Mouse (Mus musculus): ENCODE results near the gene Myh14. TPM values are rescaled to one million over a fixed set of nuclear protein-coding genes. Genes with fewer than 3 reads are reported as not detected.
A peak's percentile ranks its signal among the peaks of the same experiment; 100 is the strongest.

The Myh14 gene
- total RNA-seq, 1 experiment = 7.0 TPM

DNA sequence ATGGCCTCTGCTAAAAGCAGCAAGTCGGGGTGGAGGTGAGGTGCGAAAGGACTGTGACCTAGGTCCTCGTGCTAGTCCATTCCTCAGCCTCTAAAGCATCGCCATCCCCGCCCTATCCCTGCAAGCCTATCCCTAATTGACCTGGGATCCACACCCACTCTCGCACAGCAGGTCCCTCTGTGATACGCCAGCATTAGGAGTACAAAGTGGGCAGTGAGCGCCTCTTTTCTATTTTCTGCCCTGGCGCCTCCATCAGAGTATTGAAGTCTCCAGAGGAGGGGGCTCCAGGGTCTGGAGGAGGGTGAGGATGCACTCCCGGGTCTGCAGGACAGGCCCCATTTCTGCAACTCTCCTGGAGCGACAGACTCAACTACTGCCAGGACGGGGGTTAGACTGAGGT, 82.3 kb downstream of the Myh14 start:
- Histone ChIP-seq H3K27ac (ENCODE audit: insufficient read depth, low read depth, low read length, poor library complexity, severe bottlenecking) (no peak overlapping the region), H3K4me1 (ENCODE audit: control insufficient read depth in 2 of 2, insufficient read depth in 2 of 2, low read length in 2 of 2, poor library complexity in 1 of 2) (peaks cover 3 to 18% of the 10 kb centered on the region in 2 experiments; a peak in 2 of 4 replicates), H3K9ac (ENCODE audit: insufficient read depth, low read depth, low read length, poor library complexity, severe bottlenecking) (no peak overlapping the region), H3K9me3 (ENCODE audit: control insufficient read depth, insufficient read depth, low read depth, low read length) (no peaks in the 10 kb centered on the region), H3K36me3 (ENCODE audit: control insufficient read depth, insufficient read depth, low read length, poor library complexity, severe bottlenecking) (no peaks in the 10 kb centered on the region), H3K4me3 (ENCODE audit: insufficient read depth in 1 of 2, low read depth in 1 of 2, low read length in 2 of 2, poor library complexity in 1 of 2, severe bottlenecking in 1 of 2) (peak overlapping the region in 1 of 2 experiments; percentile 78; a peak in 2 of 4 replicates)
- in situ Hi-C loops (cut with MboI; ENCODE audit: low sequenced_read_pairs in 2 of 2, unreplicated experiment in 2 of 2) = no loop called here
- no peak for TF ChIP-seq HCFC1 (IDR thresholded peaks at IDR 0.05; ENCODE audit: borderline replicate concordance, insufficient read depth, low read length)
- no peak for TF ChIP-seq ZC3H11A (IDR thresholded peaks at IDR 0.05; ENCODE audit: borderline replicate concordance, low read depth, low read length)
- no peak for TF ChIP-seq ZNF384 (IDR thresholded peaks at IDR 0.05; ENCODE audit: low read depth, low read length)
- TF ChIP-seq MAFK (IDR thresholded peaks at IDR 0.05; ENCODE audit: insufficient read depth, low read depth, low read length) = no peak
- TF ChIP-seq CHD2 (IDR thresholded peaks at IDR 0.05; ENCODE audit: low read depth, low read length) = no peak
- no peak for DNase-seq (ENCODE audit: low read depth, low spot score)

DNA sequence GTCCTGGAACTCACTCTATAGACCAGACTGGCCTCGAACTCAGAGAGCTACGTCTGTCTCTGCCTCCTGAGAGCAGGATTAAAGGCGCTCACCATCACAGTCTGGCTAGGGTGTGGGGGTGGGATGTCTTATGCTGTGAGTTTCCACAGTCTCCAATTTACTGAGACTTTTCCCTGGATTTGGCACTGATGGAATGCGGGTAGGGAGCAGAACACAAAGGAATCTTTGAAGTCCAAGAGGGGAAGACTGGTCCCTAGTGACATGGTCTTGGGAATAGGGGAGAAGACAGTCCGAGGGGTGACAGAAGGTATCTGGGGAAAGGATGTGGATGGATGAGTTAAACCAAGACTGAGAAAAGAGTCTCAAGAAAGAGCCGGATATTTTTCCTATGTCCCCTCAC, 83.0 kb downstream of the Myh14 start:
- Histone ChIP-seq H3K4me1 (ENCODE audit: control insufficient read depth in 2 of 2, insufficient read depth in 2 of 2, low read length in 2 of 2, poor library complexity in 1 of 2) (peaks cover 3 to 13% of the 10 kb centered on the region in 2 experiments; a peak in 2 of 4 replicates), H3K36me3 (ENCODE audit: control insufficient read depth, insufficient read depth, low read length, poor library complexity, severe bottlenecking) (no peaks in the 10 kb centered on the region), H3K9me3 (ENCODE audit: control insufficient read depth, insufficient read depth, low read depth, low read length) (no peaks in the 10 kb centered on the region), H3K27ac (ENCODE audit: insufficient read depth, low read depth, low read length, poor library complexity, severe bottlenecking) (no peak overlapping the region), H3K4me3 (ENCODE audit: insufficient read depth in 1 of 2, low read depth in 1 of 2, low read length in 2 of 2, poor library complexity in 1 of 2, severe bottlenecking in 1 of 2) (no peak overlapping the region), H3K9ac (ENCODE audit: insufficient read depth, low read depth, low read length, poor library complexity, severe bottlenecking) (no peak overlapping the region)
- DNase-seq (ENCODE audit: low read depth, low spot score) = no peak
- in situ Hi-C loops (cut with MboI; ENCODE audit: low sequenced_read_pairs in 2 of 2, unreplicated experiment in 2 of 2) = no loop called here
- TF ChIP-seq ZC3H11A (IDR thresholded peaks at IDR 0.05; ENCODE audit: borderline replicate concordance, low read depth, low read length) = no peak
- no peak for TF ChIP-seq MAFK (IDR thresholded peaks at IDR 0.05; ENCODE audit: insufficient read depth, low read depth, low read length)
- no peak for TF ChIP-seq ZNF384 (IDR thresholded peaks at IDR 0.05; ENCODE audit: low read depth, low read length)
- no peak for TF ChIP-seq HCFC1 (IDR thresholded peaks at IDR 0.05; ENCODE audit: borderline replicate concordance, insufficient read depth, low read length)
- TF ChIP-seq CHD2 (IDR thresholded peaks at IDR 0.05; ENCODE audit: low read depth, low read length) = no peak

DNA sequence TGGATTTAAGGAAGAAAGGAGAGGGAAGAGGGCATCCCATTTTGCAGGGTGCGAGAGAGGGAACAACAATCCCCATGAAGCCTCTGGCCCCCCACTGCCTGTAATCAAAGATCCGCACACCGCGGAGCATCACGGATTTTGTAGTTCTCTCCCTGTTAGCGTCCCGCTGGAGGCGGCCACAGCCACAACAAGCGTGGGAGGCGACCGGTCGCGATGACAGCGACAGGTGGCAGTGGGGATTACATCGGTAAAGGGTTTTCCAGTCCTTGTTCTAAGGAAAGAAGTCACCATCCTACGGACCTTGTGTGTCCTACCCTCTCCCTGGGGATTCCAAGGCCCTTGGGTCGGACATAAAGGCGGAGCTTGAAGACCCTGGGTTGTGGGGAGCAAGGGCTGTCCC, 83.7 kb downstream of the Myh14 start:
- H3K4me1 ChIP-seq (ENCODE audit: control insufficient read depth in 2 of 2, insufficient read depth in 2 of 2, low read length in 2 of 2, poor library complexity in 1 of 2) = peaks cover 2 to 7% of the 10 kb centered on the region in 2 experiments; a peak in 2 of 4 replicates
- TF ChIP-seq HCFC1 (IDR thresholded peaks at IDR 0.05; ENCODE audit: borderline replicate concordance, insufficient read depth, low read length) (peak; percentile 98), ZC3H11A (IDR thresholded peaks at IDR 0.05; ENCODE audit: borderline replicate concordance, low read depth, low read length) (no peak)
- H3K9ac ChIP-seq (ENCODE audit: insufficient read depth, low read depth, low read length, poor library complexity, severe bottlenecking) = peak overlapping the region; percentile 4; the same call in 1 of the 2 replicates
- peak overlapping the region; percentile 46 to 74 for H3K4me3 ChIP-seq (ENCODE audit: insufficient read depth in 1 of 2, low read depth in 1 of 2, low read length in 2 of 2, poor library complexity in 1 of 2, severe bottlenecking in 1 of 2)
- no peaks in the 10 kb centered on the region for H3K36me3 ChIP-seq (ENCODE audit: control insufficient read depth, insufficient read depth, low read length, poor library complexity, severe bottlenecking)
- no peak overlapping the region for H3K27ac ChIP-seq (ENCODE audit: insufficient read depth, low read depth, low read length, poor library complexity, severe bottlenecking)
- DNase-seq (ENCODE audit: low read depth, low spot score) = peak; percentile 64
- in situ Hi-C loops (cut with MboI; ENCODE audit: low sequenced_read_pairs in 2 of 2, unreplicated experiment in 2 of 2) = no loop called here
- no peaks in the 10 kb centered on the region for H3K9me3 ChIP-seq (ENCODE audit: control insufficient read depth, insufficient read depth, low read depth, low read length)

DNA sequence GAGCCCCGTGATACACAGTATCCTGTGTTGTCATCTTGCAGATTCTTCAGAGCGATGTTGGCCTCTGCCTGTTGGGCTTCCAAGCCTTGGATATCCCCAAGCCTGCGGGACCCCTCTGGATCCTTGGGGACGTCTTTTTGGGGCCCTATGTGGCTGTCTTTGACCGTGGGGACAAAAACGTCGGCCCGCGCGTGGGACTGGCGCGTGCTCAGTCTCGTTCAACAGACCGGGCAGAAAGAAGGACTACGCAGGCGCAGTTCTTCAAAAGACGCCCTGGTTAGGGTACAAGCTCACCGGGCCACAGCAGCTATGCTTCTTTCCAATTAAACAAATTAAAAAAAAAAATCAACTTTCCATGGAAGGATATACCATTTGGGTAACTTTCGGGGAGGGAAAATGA, 84.1 kb downstream of the Myh14 start:
- H3K9ac ChIP-seq (ENCODE audit: insufficient read depth, low read depth, low read length, poor library complexity, severe bottlenecking) = peak overlapping the region; percentile 62; the same call in 1 of the 2 replicates
- peaks cover 0 to 8% of the 10 kb centered on the region in 2 experiments; a peak in 2 of 4 replicates for H3K4me1 ChIP-seq (ENCODE audit: control insufficient read depth in 2 of 2, insufficient read depth in 2 of 2, low read length in 2 of 2, poor library complexity in 1 of 2)
- no peak for TF ChIP-seq CHD2 (IDR thresholded peaks at IDR 0.05; ENCODE audit: low read depth, low read length)
- TF ChIP-seq ZC3H11A (IDR thresholded peaks at IDR 0.05; ENCODE audit: borderline replicate concordance, low read depth, low read length) = no peak
- TF ChIP-seq ZNF384 (IDR thresholded peaks at IDR 0.05; ENCODE audit: low read depth, low read length) = no peak
- no peak for TF ChIP-seq HCFC1 (IDR thresholded peaks at IDR 0.05; ENCODE audit: borderline replicate concordance, insufficient read depth, low read length)
- no peak for TF ChIP-seq MAFK (IDR thresholded peaks at IDR 0.05; ENCODE audit: insufficient read depth, low read depth, low read length)
- peak overlapping the region; percentile 33 to 74; a peak in 3 of 4 replicates for H3K4me3 ChIP-seq (ENCODE audit: insufficient read depth in 1 of 2, low read depth in 1 of 2, low read length in 2 of 2, poor library complexity in 1 of 2, severe bottlenecking in 1 of 2)
- no peak for DNase-seq (ENCODE audit: low read depth, low spot score)
- H3K36me3 ChIP-seq (ENCODE audit: control insufficient read depth, insufficient read depth, low read length, poor library complexity, severe bottlenecking) = no peaks in the 10 kb centered on the region
- H3K27ac ChIP-seq (ENCODE audit: insufficient read depth, low read depth, low read length, poor library complexity, severe bottlenecking) = no peak overlapping the region
- no peaks in the 10 kb centered on the region for H3K9me3 ChIP-seq (ENCODE audit: control insufficient read depth, insufficient read depth, low read depth, low read length)
- in situ Hi-C loops (cut with MboI; ENCODE audit: low sequenced_read_pairs in 2 of 2, unreplicated experiment in 2 of 2) = no loop called here

DNA sequence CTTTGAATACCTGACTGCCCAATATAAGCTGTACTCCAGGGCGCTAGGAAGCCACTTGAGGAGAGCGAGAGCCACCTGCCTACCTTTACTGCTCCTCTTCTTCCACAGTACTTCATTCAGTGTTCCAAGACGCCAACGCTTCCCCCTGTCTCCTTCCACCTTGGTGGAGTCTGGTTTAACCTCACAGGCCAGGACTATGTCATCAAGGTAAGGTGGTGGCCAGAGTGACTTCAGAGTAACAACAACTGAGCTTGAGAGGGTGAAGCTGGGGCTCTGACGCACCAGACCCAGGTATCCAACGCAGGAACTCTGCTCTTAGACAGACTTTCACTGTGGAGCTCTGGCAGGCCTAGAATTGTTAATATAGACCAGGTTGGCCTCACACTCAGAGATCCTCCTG, 85.0 kb downstream of the Myh14 start:
- Histone ChIP-seq H3K9ac (ENCODE audit: insufficient read depth, low read depth, low read length, poor library complexity, severe bottlenecking) (no peak overlapping the region), H3K27ac (ENCODE audit: insufficient read depth, low read depth, low read length, poor library complexity, severe bottlenecking) (no peak overlapping the region), H3K4me1 (ENCODE audit: control insufficient read depth in 2 of 2, insufficient read depth in 2 of 2, low read length in 2 of 2, poor library complexity in 1 of 2) (peaks cover 0 to 10% of the 10 kb centered on the region in 2 experiments; a peak in 2 of 4 replicates), H3K4me3 (ENCODE audit: insufficient read depth in 1 of 2, low read depth in 1 of 2, low read length in 2 of 2, poor library complexity in 1 of 2, severe bottlenecking in 1 of 2) (no peak overlapping the region), H3K36me3 (ENCODE audit: control insufficient read depth, insufficient read depth, low read length, poor library complexity, severe bottlenecking) (no peaks in the 10 kb centered on the region), H3K9me3 (ENCODE audit: control insufficient read depth, insufficient read depth, low read depth, low read length) (no peaks in the 10 kb centered on the region)
- TF ChIP-seq MAFK (IDR thresholded peaks at IDR 0.05; ENCODE audit: insufficient read depth, low read depth, low read length) (no peak), HCFC1 (IDR thresholded peaks at IDR 0.05; ENCODE audit: borderline replicate concordance, insufficient read depth, low read length) (no peak), ZC3H11A (IDR thresholded peaks at IDR 0.05; ENCODE audit: borderline replicate concordance, low read depth, low read length) (no peak), ZNF384 (IDR thresholded peaks at IDR 0.05; ENCODE audit: low read depth, low read length) (no peak), CHD2 (IDR thresholded peaks at IDR 0.05; ENCODE audit: low read depth, low read length) (no peak)
- in situ Hi-C loops (cut with MboI; ENCODE audit: low sequenced_read_pairs in 2 of 2, unreplicated experiment in 2 of 2) = no loop called here
- no peak for DNase-seq (ENCODE audit: low read depth, low spot score)
